ENCODE assay signal across 9 mouse cellular contexts in genomic region chr14:60790103-60790502, GRCm38 (mm10). TPM values are rescaled to one million over a fixed set of nuclear protein-coding genes. Genes with fewer than 3 reads are reported as not detected.
A peak's percentile ranks its signal among the peaks of the same experiment; 100 is the strongest.
DNase-seq lines count a peak whose midpoint lies in the region; ATAC-seq and TF ChIP-seq lines count a peak whose summit lies in the region.
"Had no signal": no experiment of that assay in that cellular context is flagged by ENCODE, and none has a peak within 500 bp of the region (broad histone marks: within the 10 kb centered on the region; RNA-seq: fewer than 3 reads in every experiment).

No protein-coding gene starts in this region.

- WGBS in embryonic facial prominence, embryonic 14.5 days, result 46% methylated on average over 3 of the region's 3 CpGs
- WGBS in lung, adult 2 months, result 43% methylated on average over 3 of the region's 3 CpGs
- 38% methylated on average over 3 of the region's 3 CpGs for WGBS in small intestine, adult 2 months

- H3K9ac ChIP-seq in embryonic facial prominence, embryonic 14.5 days (ENCODE audit: low read depth, low read length), result no peak overlapping the region
- H3K9ac ChIP-seq: limb, embryonic 12.5 days had no signal

- no peaks in the 10 kb centered on the region for H3K79me3 ChIP-seq in C2C12 (ENCODE audit: low read depth)

- no peaks in the 10 kb centered on the region for H3K79me2 ChIP-seq in C2C12 (ENCODE audit: control insufficient read depth, insufficient read depth)

- H3K36me3 ChIP-seq in C2C12 (ENCODE audit: control insufficient read depth, insufficient read depth), result peaks cover 15% of the 10 kb centered on the region
- H3K36me3 ChIP-seq in embryonic facial prominence, embryonic 14.5 days (ENCODE audit: control insufficient read depth, insufficient read depth, low read length), result peaks cover 25% of the 10 kb centered on the region
- peaks cover 11% of the 10 kb centered on the region for H3K36me3 ChIP-seq in small intestine, adult 2 months (ENCODE audit: control insufficient read depth, insufficient read depth, low read length)

- H3ac ChIP-seq in C2C12 (ENCODE audit: control insufficient read depth, insufficient read length, low read depth), result no peak overlapping the region

- TF ChIP-seq POLR2A in bone marrow macrophage, adult 2 months (IDR thresholded peaks at IDR 0.05; ENCODE audit: borderline replicate concordance, low read depth, low read length), result no peak
- no peak for TF ChIP-seq POLR2A in lung, adult 2 months (IDR thresholded peaks at IDR 0.05; ENCODE audit: borderline replicate concordance, extremely low read depth, low read depth, low read length)
- no peak for TF ChIP-seq POLR2A in small intestine, adult 2 months (IDR thresholded peaks at IDR 0.05; ENCODE audit: low read depth, low read length)

- H3K4me1 ChIP-seq in bone marrow macrophage, adult 2 months (ENCODE audit: control insufficient read depth, insufficient read depth, low read length), result 0 out of 2 replicates have a peak, but pooled peaks cover 2% of the 10 kb centered on the region
- peaks cover 3% of the 10 kb centered on the region for H3K4me1 ChIP-seq in embryonic facial prominence, embryonic 14.5 days (ENCODE audit: control insufficient read depth, insufficient read depth, low read length)
- H3K4me1 ChIP-seq in lung, adult 2 months (ENCODE audit: control insufficient read depth, insufficient read depth, low read length), result no peaks in the 10 kb centered on the region
- H3K4me1 ChIP-seq in small intestine, adult 2 months (ENCODE audit: control insufficient read depth, insufficient read depth, insufficient read length, low read length), result no peaks in the 10 kb centered on the region

- ATAC-seq in embryonic facial prominence, embryonic 14.5 days (ENCODE audit: low read depth), result no peak

- H3K27ac ChIP-seq in bone marrow macrophage, adult 2 months (ENCODE audit: insufficient read depth, low read depth, low read length), result no peak overlapping the region
- no peak overlapping the region for H3K27ac ChIP-seq in embryonic facial prominence, embryonic 14.5 days (replicated peaks; ENCODE audit: low read depth, low read length)
- no peak overlapping the region for H3K27ac ChIP-seq in small intestine, adult 2 months (ENCODE audit: insufficient read depth, low read depth, low read length)
- H3K27ac ChIP-seq: limb, embryonic 12.5 days had no signal

- intact Hi-C loops in gastrocnemius, postnatal 14 days (cut with DNase I; ENCODE audit: low total_unique reads), result no loop called here

- no peaks in the 10 kb centered on the region for H3K27me3 ChIP-seq in C2C12 (ENCODE audit: control insufficient read depth, insufficient read depth, insufficient read length)
- no peaks in the 10 kb centered on the region for H3K27me3 ChIP-seq in embryonic facial prominence, embryonic 14.5 days (replicated peaks; ENCODE audit: control insufficient read depth, insufficient read depth, low read length)
- no peaks in the 10 kb centered on the region for H3K27me3 ChIP-seq in small intestine, adult 2 months (ENCODE audit: control insufficient read depth, insufficient read depth, low read length)
- H3K27me3 ChIP-seq: limb, embryonic 12.5 days had no signal

- no peak overlapping the region for H3K4me3 ChIP-seq in C2C12 (ENCODE audit: insufficient read depth, poor library complexity, severe bottlenecking)
- no peak overlapping the region for H3K4me3 ChIP-seq in bone marrow macrophage, adult 2 months (ENCODE audit: insufficient read depth, low read length)
- no peak overlapping the region for H3K4me3 ChIP-seq in embryonic facial prominence, embryonic 14.5 days (ENCODE audit: low read depth, low read length)
- no peak overlapping the region for H3K4me3 ChIP-seq in lung, adult 2 months (replicated peaks; ENCODE audit: extremely low read depth, low read depth, low read length)
- H3K4me3 ChIP-seq in small intestine, adult 2 months (ENCODE audit: low read depth, low read length), result no peak overlapping the region
- H3K4me3 ChIP-seq: limb, embryonic 12.5 days had no signal

- H3K9me3 ChIP-seq in embryonic facial prominence, embryonic 14.5 days (ENCODE audit: control insufficient read depth, low read length), result no peaks in the 10 kb centered on the region
- H3K9me3 ChIP-seq: limb, embryonic 12.5 days had no signal

- H3K4me2 ChIP-seq in embryonic facial prominence, embryonic 14.5 days (ENCODE audit: low read depth, low read length), result no peak overlapping the region
- H3K4me2 ChIP-seq: limb, embryonic 12.5 days had no signal

- peak; percentile 45 for TF ChIP-seq CTCF in C2C12 (IDR thresholded peaks at IDR 0.05; ENCODE audit: control insufficient read depth, insufficient read depth, insufficient read length)
- TF ChIP-seq CTCF in bone marrow macrophage, adult 2 months (IDR thresholded peaks at IDR 0.05; ENCODE audit: low read depth, low read length), result peak; percentile 50
- peak; percentile 61 for TF ChIP-seq CTCF in lung, adult 2 months (IDR thresholded peaks at IDR 0.05; ENCODE audit: insufficient read depth, low read length)
- TF ChIP-seq CTCF in small intestine, adult 2 months (IDR thresholded peaks at IDR 0.05; ENCODE audit: extremely low read depth, insufficient read length, insufficient replicate concordance, low read depth, low read length), result peak; percentile 61; the same call in 1 of the 2 replicates

- DNase-seq in gastrocnemius, adult 18-20 months (ENCODE audit: low spot score), result peak; percentile 54
- DNase-seq in gastrocnemius, postnatal 14 days, result no peak
- DNase-seq in embryonic facial prominence, embryonic 14.5 days (ENCODE audit: low spot score), result peak; percentile 42
- DNase-seq in kidney, adult 18-20 months, result peak; percentile 55
- DNase-seq in lung, adult 2 months, result peak; percentile 38

TF ChIP-seq in C2C12, 6 proteins besides CTCF, POLR2A, EP300 and RAD21:
- no peak for TF ChIP-seq MYOD1 (IDR thresholded peaks at IDR 0.05; ENCODE audit: control insufficient read depth, insufficient read length, low read depth)
- no peak for TF ChIP-seq MAX (IDR thresholded peaks at IDR 0.05)
- TF ChIP-seq MYOG (IDR thresholded peaks at IDR 0.05; ENCODE audit: control insufficient read depth, extremely low read depth, insufficient read length), result no peak
- no peak for TF ChIP-seq USF1 (IDR thresholded peaks at IDR 0.05; ENCODE audit: low read depth)
- TF ChIP-seq CEBPB (IDR thresholded peaks at IDR 0.05; ENCODE audit: low read depth), result no peak
- no peak for TF ChIP-seq FOSL1 (IDR thresholded peaks at IDR 0.05; ENCODE audit: insufficient read depth, low read length, poor library complexity, severe bottlenecking)

RNA-seq across cellular contexts. Expression of gene Mipep, which starts 5.7 kb away (rescaled TPM):
- total RNA-seq in gastrocnemius, adult 18-20 months (2021), result 10 to 100 TPM; 35.0 to 36.0 TPM
- 10 to 100 TPM; 26.2 to 28.4 TPM for total RNA-seq in gastrocnemius, postnatal 14 days (2021)
- polyA plus RNA-seq in C2C12 (2012; fragmentation: generic; extraction: Trizol), result 9.8 TPM
- polyA plus RNA-seq in bone marrow macrophage, adult 2 months (2012; ENCODE audit: insufficient read depth, insufficient read length, missing spikeins), result 6.9 and 8.0 TPM in 2 replicates
- 22.6 and 23.5 TPM in 2 replicates for polyA plus RNA-seq in embryonic facial prominence, embryonic 14.5 days (2014; fragmentation: Nextera tagmentation; extraction: Ambion mirVana)
- polyA plus RNA-seq in lung, adult 2 months (2012; rRNA removed), result 7.6 and 9.1 TPM in 2 replicates
- 6.2 and 6.4 TPM in 2 replicates for polyA plus RNA-seq in small intestine, adult 2 months (2012; rRNA removed)

RNA-seq across cellular contexts. Expression of gene C1qtnf9, which starts 22.2 kb away (rescaled TPM):
- 10 to 100 TPM; 15.1 to 15.7 TPM for total RNA-seq in gastrocnemius, adult 18-20 months (2021)
- total RNA-seq in gastrocnemius, postnatal 14 days (2021), result 10 to 100 TPM; 32.0 to 41.9 TPM
- polyA plus RNA-seq in C2C12 (2012; fragmentation: generic; extraction: Trizol), result not detected
- polyA plus RNA-seq in bone marrow macrophage, adult 2 months (2012; ENCODE audit: insufficient read depth, insufficient read length, missing spikeins), result not detected in 2 replicates
- 0.97 and 1.3 TPM in 2 replicates for polyA plus RNA-seq in embryonic facial prominence, embryonic 14.5 days (2014; fragmentation: Nextera tagmentation; extraction: Ambion mirVana)
- polyA plus RNA-seq in lung, adult 2 months (2012; rRNA removed), result 1.2 and 2.0 TPM in 2 replicates
- polyA plus RNA-seq in small intestine, adult 2 months (2012; rRNA removed), result 0.47 and 0.70 TPM in 2 replicates
